Mouse (Mus musculus) midbrain, embryonic 14.5 days (tissue): ENCODE results near the gene Gpr183. TPM values are rescaled to one million over a fixed set of nuclear protein-coding genes. Genes with fewer than 3 reads are reported as not detected.

Experiments
- ATAC-seq: fragments of 200-750 bp; cut with Nextera tagmentation; 2 replicates; pipeline ENCODE4 v1.8.0; 2017; ENCODE audit warnings: moderate number of reproducible peaks, moderate library complexity; ENCODE audit not compliant: low FRiP score, low TSS enrichment
- DNase-seq: peaks from one replicate; pipeline ENCODE4 v3.0.0-alpha.2; 2015
- H3K27ac ChIP-seq: fragments of 300-500 bp; sonication (generic); replicated peaks from 2 replicates; pipeline ENCODE4 v1.5.1; 2014; ENCODE audit warnings: mild to moderate bottlenecking, low read depth, low read length, moderate library complexity
- H3K27me3 ChIP-seq: fragments of 300-500 bp; sonication (generic); 2 replicates; pipeline ENCODE4 v1.6.1; 2014; ENCODE audit warnings: low read length, control low read depth, mixed read lengths; ENCODE audit not compliant: control insufficient read depth, insufficient read depth
- H3K36me3 ChIP-seq: fragments of 300-500 bp; sonication (generic); 2 replicates; pipeline ENCODE4 v1.6.1; 2014; ENCODE audit warnings: low read length, control low read depth; ENCODE audit not compliant: control insufficient read depth, insufficient read depth
- H3K4me1 ChIP-seq: fragments of 300-500 bp; sonication (generic); 2 replicates; pipeline ENCODE4 v1.6.1; 2014; ENCODE audit warnings: mild to moderate bottlenecking, antibody characterized with exemption, low read length, control low read depth; ENCODE audit not compliant: control insufficient read depth, insufficient read depth
- H3K4me2 ChIP-seq: fragments of 300-500 bp; sonication (generic); 2 replicates; pipeline ENCODE4 v1.6.1; 2014; ENCODE audit warnings: mild to moderate bottlenecking, low read length, moderate library complexity
- H3K4me3 ChIP-seq: fragments of 300-500 bp; sonication (generic); replicated peaks from 2 replicates; pipeline ENCODE4 v1.5.1; 2014; ENCODE audit warnings: low read depth, low read length
- H3K9ac ChIP-seq: fragments of 300-500 bp; sonication (generic); replicated peaks from 2 replicates; pipeline ENCODE4 v1.6.1; 2014; ENCODE audit warnings: mild to moderate bottlenecking, low read length, moderate library complexity
- H3K9me3 ChIP-seq: fragments of 300-500 bp; sonication (generic); 2 replicates; pipeline ENCODE4 v1.6.1; 2016; ENCODE audit warnings: low read length, control low read depth, mixed read lengths; ENCODE audit not compliant: control insufficient read depth
- WGBS: fragments of 180-500 bp; shearing (Covaris S2); extraction: QIAGEN DNeasy Blood & Tissue Kit; methylation state at CpG from one replicate; pipeline ENCODE4 v1.1.7; 2014; 5-methylcytosine and 5-hydroxymethylcytosine counted together
- polyA plus RNA-seq: library from polyadenylated mRNA; unstranded; fragments of >200 nt; fragmentation: Nextera tagmentation; extraction: Ambion mirVana; gene quantifications from 2 replicates; pipeline ENCODE4 v1.2.1, GENCODE M21; 2014

Gene Gpr183
- polyA plus RNA-seq, 1 experiment from 2014 or later, result 0.67 TPM

GRCm38 (mm10) chr14:121957176-121957871, 7.7 kb downstream of the Gpr183 start:
- DNase-seq (no peak), ATAC-seq (no peak)
- Histone ChIP-seq H3K4me3 (no peak overlapping the region), H3K27me3 (no peaks in the 10 kb centered on the region), H3K27ac (no peak overlapping the region), H3K9ac (no peak overlapping the region), H3K4me1 (no peaks in the 10 kb centered on the region), H3K36me3 (0 out of 2 replicates have a peak, but pooled peaks cover 4% of the 10 kb centered on the region), H3K9me3 (no peaks in the 10 kb centered on the region), H3K4me2 (no peak overlapping the region)
- 93% methylated on average over 10 of the region's 10 CpGs for WGBS

DNA sequence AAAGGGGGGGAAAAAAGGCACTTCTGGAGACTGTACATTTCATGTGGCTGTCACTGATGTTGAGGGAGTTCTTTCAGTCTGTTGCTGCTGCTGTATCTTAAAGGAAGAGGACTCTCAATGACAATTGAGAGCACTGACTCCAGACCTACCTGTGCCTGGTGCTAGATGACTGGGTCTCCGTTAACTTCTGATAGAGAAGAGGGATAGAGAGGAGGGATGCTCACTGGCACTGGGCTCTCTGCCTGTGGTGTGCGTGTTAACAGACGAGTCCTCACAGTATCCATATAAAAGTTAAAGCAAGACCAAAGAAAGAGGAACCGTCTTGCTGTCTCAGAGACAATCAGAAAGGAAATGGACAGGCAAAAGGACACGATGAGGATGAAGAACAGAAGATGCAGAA, 8.7 kb downstream of the Gpr183 start:
- Histone ChIP-seq H3K36me3 (0 out of 2 replicates have a peak, but pooled peaks cover 4% of the 10 kb centered on the region), H3K4me1 (no peaks in the 10 kb centered on the region), H3K4me2 (no peak overlapping the region), H3K4me3 (no peak overlapping the region), H3K27me3 (no peaks in the 10 kb centered on the region), H3K27ac (no peak overlapping the region), H3K9ac (no peak overlapping the region), H3K9me3 (no peaks in the 10 kb centered on the region)
- 90% methylated on average over 5 of the region's 5 CpGs for WGBS
- DNase-seq (no peak), ATAC-seq (no peak)

DNA sequence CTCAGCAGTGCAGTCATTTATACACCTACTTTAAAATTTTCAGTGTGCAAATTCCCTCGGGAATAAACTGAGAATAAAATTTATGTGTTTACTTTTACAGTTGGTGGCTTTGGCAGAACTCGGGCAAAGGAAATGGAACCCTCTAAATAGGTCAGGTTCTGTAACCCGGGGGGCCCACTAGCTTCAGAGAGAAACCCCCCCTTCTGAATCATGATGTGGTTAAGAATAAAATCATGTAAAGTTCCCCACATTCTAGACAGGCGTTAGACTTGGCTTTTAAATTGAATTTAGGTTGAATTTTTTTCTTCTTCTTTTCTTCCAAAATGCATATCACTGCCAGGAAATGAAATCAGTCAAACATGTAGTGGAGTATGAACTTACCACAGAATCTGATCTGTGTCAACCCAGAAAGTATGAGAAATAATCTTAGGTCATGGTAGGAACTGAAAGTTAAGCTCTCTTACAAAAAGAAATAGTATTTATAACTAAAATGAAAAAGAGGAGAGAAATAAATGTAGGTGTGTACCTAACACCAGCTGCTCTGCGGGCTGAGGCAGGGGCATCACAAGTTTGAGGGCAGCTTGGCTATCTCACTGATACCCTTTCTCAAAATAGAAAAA, 9.7 kb downstream of the Gpr183 start:
- H3K4me3 ChIP-seq, result no peak overlapping the region
- ATAC-seq (no peak), DNase-seq (no peak)
- H3K9ac ChIP-seq, result no peak overlapping the region
- no peak overlapping the region for H3K4me2 ChIP-seq
- H3K27ac ChIP-seq, result no peak overlapping the region
- 93% methylated on average over 5 of the region's 5 CpGs for WGBS
- no peaks in the 10 kb centered on the region for H3K4me1 ChIP-seq
- 0 out of 2 replicates have a peak, but pooled peaks cover 4% of the 10 kb centered on the region for H3K36me3 ChIP-seq
- no peaks in the 10 kb centered on the region for H3K9me3 ChIP-seq
- no peaks in the 10 kb centered on the region for H3K27me3 ChIP-seq

DNA sequence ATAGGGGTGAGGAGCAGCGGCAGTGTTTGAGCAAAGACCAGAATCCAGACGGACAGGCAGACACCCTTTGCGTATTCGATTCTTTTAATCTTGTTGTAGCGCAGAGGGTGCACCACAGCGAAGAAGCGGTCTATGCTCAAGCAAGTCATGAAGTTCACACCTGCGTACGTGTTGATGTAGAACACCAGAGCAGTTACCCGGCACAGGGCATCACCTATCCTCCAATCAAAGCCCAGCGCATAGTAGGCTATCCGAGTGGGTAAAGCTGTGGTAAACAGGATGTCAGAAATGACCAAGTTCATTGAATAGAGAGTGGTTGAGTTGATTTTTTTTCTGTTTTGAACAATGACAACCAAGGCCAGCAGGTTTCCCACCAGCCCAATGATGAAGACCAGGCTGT, 10.4 kb downstream of the Gpr183 start:
- Histone ChIP-seq H3K9me3 (no peaks in the 10 kb centered on the region), H3K4me3 (no peak overlapping the region), H3K9ac (no peak overlapping the region), H3K36me3 (0 out of 2 replicates have a peak, but pooled peaks cover 4% of the 10 kb centered on the region), H3K27me3 (no peaks in the 10 kb centered on the region), H3K27ac (no peak overlapping the region), H3K4me1 (no peaks in the 10 kb centered on the region), H3K4me2 (no peak overlapping the region)
- no peak for DNase-seq
- ATAC-seq, result no peak
- 97% methylated on average over 12 of the region's 12 CpGs for WGBS

DNA sequence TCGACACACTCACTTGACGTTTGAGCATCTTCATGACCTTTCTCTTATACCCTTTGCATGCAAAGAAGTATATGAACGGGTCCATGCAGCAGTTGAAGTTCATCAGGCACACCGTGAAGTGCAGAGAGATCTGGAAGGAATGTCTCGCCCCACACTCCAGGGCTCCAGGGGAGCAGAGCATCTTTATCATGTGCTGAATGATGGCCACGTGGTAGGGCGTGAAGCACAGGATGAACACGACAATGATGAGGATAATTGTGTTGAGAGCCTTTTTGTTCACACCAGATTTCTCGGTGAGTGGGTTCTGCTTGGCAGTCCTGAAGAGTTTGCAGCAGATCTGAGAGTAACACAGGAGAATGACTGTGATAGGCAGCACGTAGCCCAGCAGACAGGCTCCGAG, 10.9 kb downstream of the Gpr183 start:
- H3K27ac ChIP-seq, result no peak overlapping the region
- H3K4me2 ChIP-seq, result no peak overlapping the region
- 0 out of 2 replicates have a peak, but pooled peaks cover 4% of the 10 kb centered on the region for H3K36me3 ChIP-seq
- H3K9me3 ChIP-seq, result no peaks in the 10 kb centered on the region
- no peaks in the 10 kb centered on the region for H3K4me1 ChIP-seq
- no peak for ATAC-seq
- no peak overlapping the region for H3K4me3 ChIP-seq
- WGBS, result 98% methylated on average over 11 of the region's 11 CpGs
- no peak for DNase-seq
- H3K9ac ChIP-seq, result no peak overlapping the region
- no peaks in the 10 kb centered on the region for H3K27me3 ChIP-seq

DNA sequence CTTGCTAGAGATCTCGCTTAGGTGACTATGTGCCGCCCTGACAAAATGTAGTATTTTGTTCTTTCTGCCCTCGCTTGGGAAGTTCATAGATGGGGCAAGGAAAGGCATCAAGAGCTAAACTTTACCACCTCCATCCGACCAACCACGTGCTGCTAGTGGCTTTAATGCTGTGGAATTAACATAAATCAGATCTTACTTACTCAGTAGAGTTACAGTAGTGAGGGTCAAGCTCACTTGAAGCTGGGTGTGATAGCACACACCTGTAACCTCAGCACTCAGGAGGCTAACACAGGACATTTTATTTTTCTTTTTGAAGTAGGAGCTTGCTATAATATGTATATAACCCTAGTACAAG, 13.0 kb downstream of the Gpr183 start:
- ATAC-seq (no peak), DNase-seq (no peak)
- Histone ChIP-seq H3K9me3 (no peaks in the 10 kb centered on the region), H3K4me3 (no peak overlapping the region), H3K9ac (no peak overlapping the region), H3K4me2 (no peak overlapping the region), H3K36me3 (0 out of 2 replicates have a peak, but pooled peaks cover 4% of the 10 kb centered on the region), H3K4me1 (no peaks in the 10 kb centered on the region), H3K27me3 (no peaks in the 10 kb centered on the region), H3K27ac (no peak overlapping the region)
- WGBS, result 92% methylated on average over 5 of the region's 5 CpGs

DNA sequence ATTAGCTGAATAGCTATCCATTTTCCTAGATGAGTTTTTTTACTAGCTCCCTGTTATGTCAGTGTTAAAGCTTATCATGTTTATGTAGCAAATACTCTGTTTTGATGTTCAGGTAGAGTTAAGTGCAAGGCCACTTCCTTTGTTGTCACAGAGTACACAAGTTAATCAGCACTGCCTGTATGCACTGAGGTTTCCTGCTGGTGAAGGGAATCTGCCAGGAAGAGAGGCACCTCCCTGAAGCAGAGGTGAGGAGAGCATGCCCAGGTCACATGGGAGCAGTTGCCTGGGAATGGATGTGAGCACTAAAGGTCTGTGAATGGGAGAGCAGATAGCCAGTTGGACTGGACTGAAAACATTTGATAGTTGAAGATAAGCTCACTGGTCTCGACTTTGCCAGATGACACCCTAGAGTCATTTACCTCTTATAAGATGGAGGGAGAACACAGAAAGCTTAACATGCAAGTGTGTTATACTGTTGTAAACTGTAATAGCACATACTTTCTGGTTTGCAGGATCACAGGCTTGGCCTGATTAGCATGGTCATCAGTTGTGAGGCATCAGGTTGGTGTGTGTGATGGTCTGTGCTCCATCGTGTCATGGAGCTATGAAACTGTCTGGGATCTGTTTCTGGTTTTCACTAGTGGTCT, 13.5 kb downstream of the Gpr183 start:
- no peak overlapping the region for H3K27ac ChIP-seq
- H3K4me3 ChIP-seq, result no peak overlapping the region
- 87% methylated on average over 2 of the region's 2 CpGs for WGBS
- H3K9me3 ChIP-seq, result no peaks in the 10 kb centered on the region
- H3K4me1 ChIP-seq, result no peaks in the 10 kb centered on the region
- H3K9ac ChIP-seq, result no peak overlapping the region
- DNase-seq (no peak), ATAC-seq (no peak)
- 0 out of 2 replicates have a peak, but pooled peaks cover 4% of the 10 kb centered on the region for H3K36me3 ChIP-seq
- no peaks in the 10 kb centered on the region for H3K27me3 ChIP-seq
- no peak overlapping the region for H3K4me2 ChIP-seq

DNA sequence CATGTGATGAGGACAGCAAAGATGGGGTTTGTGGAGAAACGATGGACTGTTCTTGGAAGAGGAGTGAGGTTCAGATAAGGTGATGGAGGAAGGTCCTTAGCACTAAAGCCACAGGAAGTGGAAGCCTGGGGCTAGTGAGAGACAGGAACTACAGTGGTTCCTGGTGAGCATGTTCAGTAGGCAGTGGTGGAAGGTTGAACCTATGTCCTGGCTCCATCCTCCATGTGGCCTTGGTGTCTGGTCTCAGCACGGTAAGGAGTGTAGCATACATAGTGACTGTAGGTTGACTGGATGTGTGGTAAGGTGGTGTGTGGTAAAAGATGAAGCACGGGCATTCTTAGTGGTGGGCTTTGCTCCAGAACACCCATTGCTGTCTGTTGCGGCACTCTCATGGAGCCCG, 15.1 kb downstream of the Gpr183 start:
- no peak overlapping the region for H3K4me3 ChIP-seq
- ATAC-seq, result no peak
- H3K4me2 ChIP-seq, result no peak overlapping the region
- H3K9ac ChIP-seq, result no peak overlapping the region
- 94% methylated on average over 5 of the region's 5 CpGs for WGBS
- no peak for DNase-seq
- H3K27ac ChIP-seq, result no peak overlapping the region
- 0 out of 2 replicates have a peak, but pooled peaks cover 4% of the 10 kb centered on the region for H3K36me3 ChIP-seq
- no peaks in the 10 kb centered on the region for H3K27me3 ChIP-seq
- no peaks in the 10 kb centered on the region for H3K9me3 ChIP-seq
- no peaks in the 10 kb centered on the region for H3K4me1 ChIP-seq
